Mouse (Mus musculus): Measurements from ENCODE around the gene Efhc1. TPM values are rescaled to one million over a fixed set of nuclear protein-coding genes. Genes with fewer than 3 reads are reported as not detected.

The Efhc1 gene
- polyA plus RNA-seq, 1 experiment: 0.32 TPM

DNA sequence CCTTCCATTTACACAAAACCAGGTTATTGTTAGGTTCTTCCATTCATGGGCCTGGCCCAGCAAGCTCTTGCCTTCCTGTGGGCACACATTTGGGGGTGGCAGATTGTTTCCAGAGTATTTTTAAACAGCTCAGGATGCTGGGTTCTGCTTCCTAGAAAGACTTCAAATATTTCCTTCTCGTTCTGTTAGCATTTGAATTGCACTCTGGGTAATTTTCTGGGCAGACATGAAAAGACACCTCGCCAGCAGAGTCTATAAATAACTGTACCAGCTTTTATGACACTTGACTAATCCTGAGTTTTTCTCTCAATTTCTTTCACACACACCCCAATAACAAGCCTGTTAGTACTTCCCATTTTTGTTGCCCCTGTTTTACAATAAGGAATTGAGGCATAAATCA lies 10.1 kb upstream of the Efhc1 start:
- no peak for DNase-seq (ENCODE audit: low read depth, low spot score)

DNA sequence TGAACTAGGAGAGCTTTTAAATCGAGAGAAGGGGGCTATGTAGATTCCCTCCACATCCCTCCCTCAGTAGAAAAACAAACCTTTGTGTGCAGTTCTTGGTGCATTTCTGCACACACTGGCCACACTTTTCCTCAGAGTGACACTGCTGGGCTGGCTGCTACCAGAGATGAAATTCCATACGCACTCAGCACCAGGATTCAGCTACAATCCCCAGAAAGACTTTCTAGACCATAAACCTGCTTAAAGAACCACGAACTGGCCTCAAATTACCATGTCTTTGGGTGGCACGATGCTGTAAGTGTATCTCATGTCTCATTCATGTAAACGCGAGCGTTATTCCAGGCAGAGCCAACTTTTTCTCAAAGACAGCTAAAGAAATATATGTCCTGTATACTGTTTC lies 9.6 kb upstream of the Efhc1 start:
- 74% methylated on average over 7 of the region's 7 CpGs for WGBS
- no peak for DNase-seq (ENCODE audit: low read depth, low spot score)

More for the DNA sequence above, 10.1 kb upstream of the Efhc1 start:
- 18% methylated on average over 2 of the region's 2 CpGs for WGBS

DNA sequence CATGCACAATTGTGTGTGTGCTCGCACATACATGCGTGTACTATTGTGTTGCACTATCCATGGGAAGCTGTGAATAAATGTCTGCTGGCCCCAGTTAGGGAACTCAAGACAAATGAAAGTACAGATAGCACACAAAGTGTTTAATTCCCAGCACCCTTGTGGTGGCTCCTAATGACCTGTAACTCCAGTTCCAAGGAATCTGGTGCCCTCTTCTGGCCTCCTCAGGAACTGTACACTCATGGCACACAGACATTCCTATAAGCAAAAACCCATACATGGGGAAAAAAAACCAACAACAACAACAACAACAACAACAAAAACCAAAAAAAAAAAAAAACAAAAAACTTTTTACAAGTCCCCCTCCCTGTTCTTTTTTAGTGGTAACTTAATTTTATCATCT lies 8.4 kb upstream of the Efhc1 start:
- DNase-seq (ENCODE audit: low read depth, low spot score): no peak
- 99% methylated on average over 2 of the region's 2 CpGs for WGBS

DNA sequence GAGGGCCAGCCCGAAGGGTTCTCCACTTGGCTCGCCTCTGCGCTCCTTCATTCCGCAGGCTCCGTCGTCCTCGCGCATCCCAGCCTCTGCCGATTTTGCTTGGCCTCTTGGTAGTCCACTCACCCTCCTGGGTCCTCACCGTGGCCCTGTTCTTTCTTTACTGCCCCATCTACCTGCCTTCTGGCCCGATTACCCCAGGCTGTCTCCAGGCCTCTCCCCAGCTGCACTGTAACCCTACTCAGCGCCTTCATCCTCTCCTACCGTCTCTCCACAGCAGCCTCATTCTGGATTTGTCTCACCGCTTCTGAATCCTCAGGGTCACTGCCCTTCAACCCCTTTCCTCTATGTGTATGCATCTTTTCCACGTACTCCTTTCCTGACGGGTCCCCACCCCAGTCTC lies 373 bp downstream of the Efhc1 start:
- WGBS: 13% methylated on average over 16 of the region's 16 CpGs
- no peak for DNase-seq (ENCODE audit: low read depth, low spot score)

DNA sequence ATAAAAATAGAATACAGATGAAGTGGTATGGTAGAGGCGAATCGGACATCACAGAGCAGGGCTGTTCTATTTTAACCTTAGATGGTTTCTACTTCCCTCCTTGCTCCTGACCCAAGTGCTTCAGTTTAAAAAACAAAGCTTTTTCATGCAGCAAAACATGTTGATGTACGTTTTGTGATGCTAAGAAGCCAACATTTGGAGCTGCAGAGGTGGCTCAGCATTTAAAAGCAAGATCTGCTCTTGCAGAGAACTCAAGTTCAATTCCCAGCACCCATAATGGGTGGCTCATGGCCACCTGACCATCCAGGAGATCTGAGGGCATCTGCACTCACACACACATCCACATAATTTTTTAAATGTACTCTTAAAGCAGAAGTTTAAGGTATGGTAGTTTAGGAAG lies 3.5 kb downstream of the Efhc1 start:
- DNase-seq (ENCODE audit: low read depth, low spot score): no peak
- 69% methylated on average over 3 of the region's 3 CpGs for WGBS

DNA sequence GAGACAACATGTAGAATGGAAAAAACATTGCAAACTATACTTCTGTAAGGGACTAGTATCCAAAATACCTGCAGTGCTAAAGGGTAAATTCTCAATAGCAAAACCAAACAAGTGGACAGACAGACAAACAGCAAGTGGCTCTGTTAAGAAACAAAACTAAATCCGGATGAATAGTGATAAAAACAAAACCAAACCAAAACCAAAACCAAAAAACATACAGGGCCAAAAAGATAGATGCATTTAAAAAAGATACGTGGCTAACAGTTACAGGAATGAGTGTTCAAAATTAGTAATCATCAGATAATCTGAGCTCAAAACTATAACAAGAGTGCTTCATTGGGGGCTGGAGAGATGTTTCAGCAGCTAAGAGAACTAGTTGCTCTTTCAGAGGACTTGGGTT lies 18.2 kb downstream of the Efhc1 start:
- DNase-seq (ENCODE audit: low read depth, low spot score): no peak
- WGBS: 74% methylated on average over 2 of the region's 2 CpGs

DNA sequence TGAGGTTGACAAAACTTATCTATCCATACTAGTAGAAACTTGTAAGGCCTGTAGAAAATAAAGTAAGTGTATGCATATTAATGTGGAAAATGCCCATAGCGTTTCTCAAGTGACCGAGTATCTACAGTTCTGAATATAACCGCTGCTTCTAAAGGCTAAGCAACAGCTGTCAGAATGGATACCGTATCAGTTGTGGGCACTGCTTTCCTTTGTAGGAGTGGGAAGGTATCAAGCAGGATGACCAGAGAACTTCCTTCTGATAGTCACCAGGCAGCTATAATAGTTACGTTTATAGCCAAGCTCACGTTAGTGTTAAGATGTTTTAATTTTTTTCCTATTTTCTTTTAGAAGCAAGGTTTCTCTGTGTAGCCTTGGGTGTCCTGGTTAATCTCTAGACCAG lies 22.0 kb downstream of the Efhc1 start:
- DNase-seq (ENCODE audit: low read depth, low spot score): no peak
- 91% methylated on average over 6 of the region's 6 CpGs for WGBS

DNA sequence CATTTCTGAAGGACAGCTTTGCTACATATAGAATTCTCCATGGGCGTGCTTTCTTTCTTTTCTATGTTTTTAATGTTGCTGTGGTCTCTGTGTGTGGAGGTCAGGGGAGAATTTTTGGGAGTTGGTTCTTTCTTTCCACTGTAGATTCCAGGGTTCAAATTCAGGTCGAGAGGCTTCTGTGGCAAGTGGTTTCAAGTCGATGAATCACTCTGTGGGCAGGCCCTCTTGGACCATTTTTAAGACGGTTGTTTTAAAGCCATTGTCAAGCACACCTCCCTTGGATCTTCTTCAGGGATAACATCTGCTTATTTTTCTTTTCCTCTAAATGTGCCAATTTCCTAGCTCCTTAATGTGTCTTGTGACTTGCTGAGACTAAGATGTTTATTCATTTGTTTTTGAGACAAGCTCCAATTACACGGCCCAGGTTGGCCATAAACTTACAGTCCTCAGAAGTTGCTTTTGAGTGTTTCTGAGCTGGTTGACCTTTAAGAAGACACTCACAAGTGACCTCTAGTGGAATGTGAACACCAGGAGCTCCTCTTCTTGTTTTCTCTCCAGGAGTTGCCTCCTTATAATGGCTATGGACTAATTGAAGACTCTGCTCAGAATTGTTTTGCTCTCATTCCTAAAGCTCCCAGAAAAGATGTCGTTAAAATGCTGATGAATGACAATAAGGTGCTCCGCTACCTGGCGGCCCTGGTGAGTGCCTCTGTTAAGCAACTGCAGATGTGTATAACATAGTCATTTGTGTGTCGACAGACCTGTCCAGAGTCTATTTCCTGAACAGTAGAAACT lies 23.1 kb downstream of the Efhc1 start:
- WGBS: 53% methylated on average over 9 of the region's 9 CpGs

DNA sequence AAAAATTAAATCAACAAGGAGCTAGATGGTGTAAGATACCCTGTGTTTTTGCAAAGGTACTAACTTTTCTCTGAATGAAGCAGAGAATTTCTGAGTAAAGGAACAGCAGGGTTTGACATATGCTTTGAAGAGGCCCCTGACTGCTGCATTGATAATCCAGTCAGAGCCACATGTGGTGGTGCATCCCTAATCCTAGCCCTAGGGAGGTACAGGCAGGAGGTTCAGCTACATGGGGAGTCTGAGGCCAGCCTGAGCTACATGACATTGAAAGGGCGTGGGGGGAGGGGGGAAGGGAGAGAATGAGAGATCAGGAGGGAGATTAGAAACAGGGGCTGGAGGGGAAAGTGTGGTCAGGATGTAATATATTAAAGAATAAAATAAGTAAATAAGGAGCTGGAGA lies 29.1 kb downstream of the Efhc1 start:
- 50% methylated on average over 1 of the region's 1 CpGs for WGBS
- no peak for DNase-seq (ENCODE audit: low read depth, low spot score)

More for the DNA sequence above, 23.1 kb downstream of the Efhc1 start:
- no peak for DNase-seq (ENCODE audit: low read depth, low spot score)

DNA sequence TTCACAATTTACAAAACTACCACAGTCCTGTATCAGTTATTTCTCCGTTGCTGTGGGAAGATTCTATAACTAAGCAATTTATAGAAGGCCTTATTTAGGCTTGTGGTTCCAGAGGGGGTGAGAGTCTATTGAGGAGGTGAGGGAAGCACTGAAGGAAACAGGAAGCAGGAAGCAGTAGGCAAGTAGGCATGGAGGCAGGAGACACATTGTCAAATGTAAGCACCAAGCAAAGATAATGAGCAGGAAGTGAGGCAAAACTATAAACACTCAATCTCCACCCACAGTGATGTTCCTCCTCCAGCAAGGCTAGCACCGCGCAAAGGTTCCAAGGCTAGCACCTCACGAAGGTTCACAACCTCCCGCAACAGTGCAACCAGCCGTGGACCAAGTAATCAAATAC lies 30.3 kb downstream of the Efhc1 start:
- DNase-seq (ENCODE audit: low read depth, low spot score): no peak

DNA sequence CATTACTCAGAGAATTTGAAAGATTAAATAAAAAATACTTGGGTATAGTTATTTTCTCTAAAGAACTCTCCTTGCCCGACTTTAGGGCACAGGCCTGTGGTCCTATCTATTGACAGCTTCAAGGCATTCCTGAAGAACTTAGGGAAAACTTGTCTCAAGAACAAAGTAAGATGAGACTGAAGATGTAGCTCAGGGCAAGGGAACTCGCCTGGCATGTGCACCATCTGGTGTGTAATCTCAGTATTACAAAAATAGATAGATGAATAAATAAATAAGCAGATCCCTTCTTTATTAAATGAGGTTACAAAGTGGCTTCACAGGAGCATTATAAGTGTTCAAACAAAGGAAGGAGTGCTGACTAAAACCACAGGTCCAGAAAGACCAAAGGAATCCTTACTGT lies 32.7 kb downstream of the Efhc1 start:
- 80% methylated on average over 2 of the region's 2 CpGs for WGBS

More for the DNA sequence above, 30.3 kb downstream of the Efhc1 start:
- 90% methylated on average over 6 of the region's 6 CpGs for WGBS

DNA sequence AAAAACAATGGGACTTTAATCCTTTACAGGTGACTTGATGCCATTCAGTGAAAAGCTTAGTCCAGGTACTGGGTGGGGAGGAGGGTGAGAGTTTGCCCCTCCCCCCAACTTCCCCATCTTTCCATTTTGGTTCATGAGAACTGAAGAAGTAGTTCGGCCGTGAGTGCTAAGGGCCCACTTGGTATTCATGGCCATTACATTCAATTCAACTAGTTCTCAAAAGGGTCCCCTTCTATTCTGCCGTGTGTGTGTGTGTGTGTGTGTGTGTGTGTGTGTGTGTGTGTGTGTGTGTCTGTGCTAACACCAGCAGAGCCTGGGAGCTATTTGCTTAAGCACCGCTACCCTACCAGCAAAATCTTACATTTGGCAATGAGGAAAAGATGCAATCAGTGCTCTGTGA lies 33.2 kb downstream of the Efhc1 start:
- WGBS: 46% methylated on average over 4 of the region's 4 CpGs
- DNase-seq (ENCODE audit: low read depth, low spot score): no peak

More for the DNA sequence above, 32.7 kb downstream of the Efhc1 start:
- no peak for DNase-seq (ENCODE audit: low read depth, low spot score)

DNA sequence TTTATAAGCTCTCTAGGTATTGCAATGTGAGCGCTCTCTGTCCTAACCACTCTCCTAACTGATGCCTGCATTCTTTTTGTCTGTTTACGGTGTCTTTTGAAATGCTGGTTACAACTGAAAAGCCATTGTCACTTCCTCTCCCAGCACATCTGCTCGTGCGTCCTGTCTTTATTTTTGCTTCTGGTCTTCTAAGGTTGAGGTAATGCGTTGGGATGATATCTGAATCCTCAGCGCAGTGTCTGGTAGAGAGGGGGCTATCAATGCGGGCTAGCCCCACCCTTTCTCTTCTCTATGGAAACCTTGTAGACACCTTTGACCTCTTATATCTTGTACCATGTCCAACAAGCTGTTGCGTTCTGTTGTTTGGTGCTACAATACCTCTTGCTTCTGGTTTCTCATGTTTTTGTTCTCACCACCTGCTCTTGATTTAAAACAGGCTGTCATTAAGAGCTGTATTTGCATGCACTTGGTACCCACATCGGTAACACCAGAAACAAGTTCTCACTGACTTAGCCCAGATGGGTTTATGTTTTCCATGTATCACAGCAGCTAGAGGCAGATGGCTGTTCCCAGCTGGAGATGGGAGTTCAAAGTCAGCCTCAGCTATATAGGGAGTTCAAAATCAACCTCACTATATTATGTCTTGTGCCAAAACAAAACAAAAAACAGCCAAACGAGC lies 35.1 kb downstream of the Efhc1 start:
- DNase-seq (ENCODE audit: low read depth, low spot score): no peak
- WGBS: 55% methylated on average over 10 of the region's 10 CpGs

DNA sequence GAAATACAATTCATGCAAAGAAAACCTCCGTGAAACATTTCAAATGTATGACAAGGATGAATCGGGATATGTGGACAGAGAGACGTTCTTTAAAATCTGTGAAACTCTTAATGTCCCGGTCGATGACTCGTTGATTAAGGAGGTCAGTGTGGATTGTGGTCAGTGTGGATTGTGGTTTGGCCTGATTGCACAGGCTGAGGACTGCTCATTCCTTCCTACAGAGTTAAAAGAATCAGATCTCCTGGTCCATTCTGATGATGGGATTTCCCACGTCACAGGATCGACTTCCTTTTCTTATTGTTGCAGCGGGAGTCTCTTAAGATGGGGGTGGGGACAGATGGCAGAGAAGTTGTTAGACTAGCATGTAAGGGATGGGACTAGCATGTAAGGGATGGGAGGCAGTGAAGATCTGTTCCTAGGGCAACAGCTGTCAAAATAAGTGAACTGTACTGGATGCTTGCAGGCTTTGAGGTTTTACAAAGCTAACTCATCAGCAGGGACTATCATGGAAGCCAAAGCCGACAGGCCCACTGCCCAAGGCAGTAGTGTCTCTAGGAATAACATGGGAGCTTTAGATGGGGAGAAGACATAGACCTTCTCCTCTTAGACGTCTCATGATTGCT lies 38.1 kb downstream of the Efhc1 start:
- WGBS: 83% methylated on average over 11 of the region's 11 CpGs

DNA sequence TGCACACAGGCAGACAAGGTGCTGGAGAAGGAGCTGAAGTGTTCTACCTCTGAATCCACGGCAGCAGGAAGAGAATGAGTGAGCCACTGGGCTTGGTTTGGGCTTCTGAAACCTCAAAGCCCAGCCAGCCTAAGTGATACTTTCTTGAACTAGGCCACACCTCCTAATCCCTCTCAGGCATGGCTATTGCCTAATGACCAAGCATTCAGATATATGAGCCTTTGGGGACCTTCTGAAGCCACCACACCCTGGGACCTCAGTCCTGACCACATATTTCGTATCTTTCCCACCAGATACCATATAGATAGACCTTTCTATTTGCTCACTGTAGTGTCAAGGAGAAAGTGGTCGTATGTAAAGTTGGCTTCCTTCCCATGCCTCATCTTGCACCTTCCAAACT lies 42.3 kb downstream of the Efhc1 start:
- WGBS: 72% methylated on average over 3 of the region's 3 CpGs
- no peak for DNase-seq (ENCODE audit: low read depth, low spot score)

More for the DNA sequence above, 38.1 kb downstream of the Efhc1 start:
- DNase-seq (ENCODE audit: low read depth, low spot score): no peak

DNA sequence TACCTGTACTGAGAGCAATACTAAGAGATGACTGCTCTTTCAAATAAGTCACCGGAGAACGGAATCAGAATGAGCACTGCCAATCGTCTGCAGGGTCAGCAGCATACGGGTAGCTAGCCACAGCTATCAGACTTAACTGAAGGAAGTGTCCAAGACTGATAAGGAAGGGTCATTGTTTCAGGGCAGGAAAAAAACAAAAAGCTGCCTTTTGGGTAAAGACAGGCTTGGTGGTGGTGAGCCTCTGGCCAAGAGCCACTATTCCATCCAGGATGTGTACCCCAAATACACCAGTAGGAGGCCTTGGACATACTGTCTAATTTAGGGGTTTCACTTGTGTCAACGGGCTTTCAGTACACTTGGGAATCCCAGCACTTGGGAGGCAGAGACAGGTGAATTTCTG lies 42.9 kb downstream of the Efhc1 start:
- WGBS: 89% methylated on average over 5 of the region's 5 CpGs
- DNase-seq (ENCODE audit: low read depth, low spot score): no peak

DNA sequence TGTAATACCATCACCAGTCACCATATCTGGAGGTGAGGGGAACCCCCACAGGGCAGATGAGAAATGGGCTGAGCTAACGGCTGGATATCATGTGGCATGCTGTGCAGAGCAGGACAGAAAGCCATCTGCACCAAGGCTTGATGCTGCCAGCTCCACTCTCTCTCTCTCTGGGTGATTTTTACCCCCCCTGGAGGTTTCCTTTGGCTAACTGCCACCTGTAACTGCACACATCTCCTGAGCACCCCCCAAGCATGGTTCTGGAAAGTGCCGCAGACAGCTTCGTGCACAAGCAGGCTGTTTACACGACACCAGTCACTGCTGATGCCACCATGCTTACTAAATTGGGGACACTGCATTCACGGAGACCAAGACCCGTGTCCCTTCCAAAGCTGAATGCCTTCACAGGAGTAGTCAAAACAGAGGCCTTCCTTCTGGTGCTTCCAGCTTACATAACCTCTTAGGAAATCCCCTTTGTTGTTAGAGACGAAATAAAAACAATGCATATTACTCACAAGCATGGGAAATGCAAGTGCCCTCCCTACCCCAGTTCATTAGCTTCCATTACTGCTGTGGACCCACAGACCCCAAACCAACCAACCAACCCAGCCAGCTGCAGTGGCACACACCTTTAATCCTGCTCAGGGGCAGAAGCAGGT lies 44.0 kb downstream of the Efhc1 start:
- WGBS: 49% methylated on average over 7 of the region's 7 CpGs
- DNase-seq (ENCODE audit: low read depth, low spot score): no peak

DNA sequence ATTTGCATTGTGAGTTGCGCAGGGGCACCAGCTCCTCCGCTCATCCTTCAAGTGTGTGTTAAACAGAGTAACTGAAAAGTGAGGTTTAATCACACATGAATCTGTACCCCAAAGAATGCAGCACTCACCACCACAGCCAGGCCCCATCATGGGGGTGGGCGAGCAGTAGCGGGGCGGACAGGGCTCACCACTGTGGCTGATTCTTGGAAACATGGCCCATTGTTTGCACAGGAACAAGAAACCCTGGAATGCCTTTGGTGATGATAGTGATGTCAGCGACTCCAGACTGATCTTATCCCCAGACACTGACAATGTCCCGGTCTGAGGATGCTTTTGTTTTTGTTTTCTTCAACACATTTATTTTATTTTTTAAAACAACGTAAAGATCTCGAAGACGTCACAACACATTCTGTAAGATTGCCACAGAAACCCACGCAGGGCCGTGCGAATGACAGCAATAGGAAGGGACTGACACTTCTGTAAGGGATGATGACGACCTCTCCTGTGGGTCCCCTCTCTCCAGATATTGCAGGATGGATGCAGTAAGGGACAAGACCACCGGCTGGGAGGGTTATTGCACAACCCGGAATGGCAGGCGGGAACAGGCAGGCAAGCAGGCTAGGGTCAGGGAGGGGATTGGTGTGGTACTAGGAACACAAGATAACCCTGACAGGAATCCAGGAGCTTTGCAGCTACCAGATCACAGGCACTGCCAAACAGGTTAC lies 45.3 kb downstream of the Efhc1 start:
- 66% methylated on average over 17 of the region's 17 CpGs for WGBS

DNA sequence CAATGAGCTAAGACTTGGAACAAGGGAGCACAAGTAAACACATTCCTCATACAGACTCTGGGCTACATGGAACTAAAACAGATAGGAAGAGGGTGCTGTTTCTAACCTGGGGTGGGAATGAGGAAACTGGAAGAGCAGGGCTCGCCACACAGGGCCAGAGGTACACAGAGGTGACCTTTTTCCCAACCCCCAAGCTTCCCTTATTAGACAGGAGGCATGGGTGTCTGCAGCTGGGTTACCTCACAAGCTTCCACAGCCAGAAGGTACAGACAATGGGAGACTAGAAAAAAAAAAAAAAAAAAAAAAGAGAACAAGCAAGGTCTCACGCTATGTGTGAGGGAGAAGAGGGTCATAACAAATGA lies 45.9 kb downstream of the Efhc1 start:
- 63% methylated on average over 2 of the region's 2 CpGs for WGBS
- DNase-seq (ENCODE audit: low read depth, low spot score): no peak

More for the DNA sequence above, 45.3 kb downstream of the Efhc1 start:
- no peak for DNase-seq (ENCODE audit: low read depth, low spot score)

Data from large intestine, adult 2 months (tissue).